Mouse (Mus musculus) midbrain, postnatal 0 days (tissue): ENCODE results near the gene Rac1. TPM values are rescaled to one million over a fixed set of nuclear protein-coding genes. Genes with fewer than 3 reads are reported as not detected.
A peak's percentile ranks its signal among the peaks of the same experiment; 100 is the strongest.
"Not testable (repeated sequence)": the region's sequence is repeated elsewhere in the genome, so short reads cannot be mapped to it uniquely, and the experiment has no call there.

Experiments used
- ATAC-seq: fragments of 200-750 bp; cut with Nextera tagmentation; 2 replicates; pipeline ENCODE4 v1.8.0; 2017; ENCODE audit warnings: moderate number of reproducible peaks, mild to moderate bottlenecking, moderate TSS enrichment, moderate library complexity; ENCODE audit not compliant: low FRiP score
- DNase-seq: peaks from one replicate; pipeline ENCODE4 v3.0.0-alpha.2; 2015; ENCODE audit warnings: low spot score
- H3K27ac ChIP-seq: fragments of 300-500 bp; sonication (generic); 2 replicates; pipeline ENCODE4 v1.5.1; 2014; ENCODE audit warnings: low read depth, mild to moderate bottlenecking, low read length, mixed read lengths
- H3K27me3 ChIP-seq: fragments of 300-500 bp; sonication (generic); 2 replicates; pipeline ENCODE4 v1.6.1; 2014; ENCODE audit warnings: low read length, control low read depth, mixed read lengths; ENCODE audit not compliant: insufficient read depth
- H3K36me3 ChIP-seq: fragments of 300-500 bp; sonication (generic); 2 replicates; pipeline ENCODE4 v1.6.1; 2014; ENCODE audit warnings: low read length, control low read depth, mixed read lengths; ENCODE audit not compliant: insufficient read depth
- H3K4me1 ChIP-seq: fragments of 300-500 bp; sonication (generic); 2 replicates; pipeline ENCODE4 v1.6.1; 2014; ENCODE audit warnings: mild to moderate bottlenecking, control low read depth, antibody characterized with exemption, low read length, mixed read lengths; ENCODE audit not compliant: insufficient read depth
- H3K4me2 ChIP-seq: fragments of 300-500 bp; sonication (generic); 2 replicates; pipeline ENCODE4 v1.6.1; 2014; ENCODE audit warnings: low read depth, mild to moderate bottlenecking, low read length, mixed read lengths; ENCODE audit not compliant: poor library complexity, severe bottlenecking
- H3K4me3 ChIP-seq: fragments of 300-500 bp; sonication (generic); 2 replicates; pipeline ENCODE4 v1.5.1; 2014; ENCODE audit warnings: low read depth, mild to moderate bottlenecking, low read length, moderate library complexity
- H3K9ac ChIP-seq: fragments of 300-500 bp; sonication (generic); replicated peaks from 2 replicates; pipeline ENCODE4 v1.6.1; 2014; ENCODE audit warnings: mild to moderate bottlenecking, low read length, moderate library complexity, mixed read lengths; ENCODE audit not compliant: poor library complexity, severe bottlenecking
- H3K9me3 ChIP-seq: fragments of 300-500 bp; sonication (generic); 2 replicates; pipeline ENCODE4 v1.6.1; 2016; ENCODE audit warnings: low read length, control low read depth
- CTCF ChIP-seq: IDR thresholded peaks from 2 replicates; pipeline ENCODE4 v1.5.1; 2016; ENCODE audit warnings: antibody characterized with exemption, mild to moderate bottlenecking
- WGBS: fragments of 180-500 bp; shearing (Covaris S2); extraction: QIAGEN DNeasy Blood & Tissue Kit; methylation state at CpG from one replicate; pipeline ENCODE4 v1.1.7; 2014; 5-methylcytosine and 5-hydroxymethylcytosine counted together
- polyA plus RNA-seq: library from polyadenylated mRNA; unstranded; fragments of >200 nt; fragmentation: Nextera tagmentation; extraction: Ambion mirVana; gene quantifications from 2 replicates; pipeline ENCODE4 v1.2.1, GENCODE M21; 2015
- total RNA-seq: library from RNA; depleted of rRNA; stranded (reverse); fragments of >200 nt; gene quantifications from 2 replicates; pipeline ENCODE4 v1.2.3, GENCODE M21; 2014; rRNA removed

Rac1 gene
- total RNA-seq: 194 and 199 TPM in 2 replicates
- 441 and 451 TPM in 2 replicates for polyA plus RNA-seq

- peak; percentile 96 for DNase-seq
- Histone ChIP-seq H3K4me2 (peak within 1 kb of the TSS; percentile 78), H3K4me1 (peaks cover 14% of the 10 kb centered on the region), H3K9ac (peak within 1 kb of the TSS; percentile 77), H3K4me3 (peak within 1 kb of the TSS; percentile 69), H3K9me3 (no peaks in the 10 kb centered on the region), H3K27me3 (no peaks in the 10 kb centered on the region), H3K27ac (peak within 1 kb of the TSS; percentile 86), H3K36me3 (no peaks in the 10 kb centered on the region)
- ATAC-seq: peak; percentile 95
- no peak for TF ChIP-seq CTCF
- WGBS: under 1% methylated on average over 72 of the region's 105 CpGs
Measured at GRCm38 (mm10) chr5:143527486-143528307, at the start of gene Rac1. Gene Rac1 (minus strand): TSS chr5:143528036.

GRCm38 (mm10) chr5:143574261-143575178, 46.7 kb upstream of the Rac1 start:
- no peak for DNase-seq
- no peaks in the 10 kb centered on the region for H3K9me3 ChIP-seq
- WGBS: 88% methylated on average over 19 of the region's 19 CpGs
- H3K4me2 ChIP-seq: no peak overlapping the region
- H3K4me1 ChIP-seq: no peaks in the 10 kb centered on the region
- no peaks in the 10 kb centered on the region for H3K36me3 ChIP-seq
- TF ChIP-seq CTCF: no peak
- no peaks in the 10 kb centered on the region for H3K27me3 ChIP-seq
- H3K27ac ChIP-seq: no peak overlapping the region
- H3K9ac ChIP-seq: no peak overlapping the region
- no peak overlapping the region for H3K4me3 ChIP-seq
- no peak for ATAC-seq

- Histone ChIP-seq H3K9ac (no peak overlapping the region), H3K36me3 (no peaks in the 10 kb centered on the region), H3K4me2 (no peak overlapping the region), H3K27ac (no peak overlapping the region), H3K4me1 (no peaks in the 10 kb centered on the region), H3K9me3 (no peaks in the 10 kb centered on the region), H3K27me3 (no peaks in the 10 kb centered on the region), H3K4me3 (no peak overlapping the region)
- DNase-seq (no peak), ATAC-seq (no peak)
- 92% methylated on average over 4 of the region's 4 CpGs for WGBS
- no peak for TF ChIP-seq CTCF
Measured at GRCm38 (mm10) chr5:143573067-143573466, 45.2 kb upstream of the Rac1 start.

DNA sequence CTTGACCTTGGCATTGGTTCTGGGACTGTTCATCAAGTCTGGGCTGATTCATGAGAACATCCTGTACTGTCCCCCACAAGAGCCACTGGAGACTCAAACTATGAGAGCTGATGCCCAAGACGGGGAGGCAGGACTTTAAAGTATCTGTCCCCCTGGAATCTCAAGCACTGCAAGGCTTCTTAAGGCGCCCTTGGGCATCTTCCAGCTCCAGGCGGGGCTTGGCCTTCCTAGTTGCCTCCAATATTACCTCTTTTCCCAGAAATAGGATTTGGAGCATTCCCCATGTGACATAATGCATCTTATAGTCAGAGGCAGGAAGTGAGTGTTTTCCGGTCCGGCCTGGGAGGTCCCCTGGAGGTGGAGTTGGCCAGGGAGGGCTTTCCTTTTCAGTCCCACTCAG, 44.4 kb upstream of the Rac1 start:
- WGBS: 77% methylated on average over 5 of the region's 5 CpGs
- H3K4me3 ChIP-seq: no peak overlapping the region
- no peak overlapping the region for H3K27ac ChIP-seq
- H3K9me3 ChIP-seq: no peaks in the 10 kb centered on the region
- ATAC-seq (no peak), DNase-seq (no peak)
- no peaks in the 10 kb centered on the region for H3K36me3 ChIP-seq
- no peak for TF ChIP-seq CTCF
- H3K9ac ChIP-seq: no peak overlapping the region
- H3K27me3 ChIP-seq: no peaks in the 10 kb centered on the region
- no peaks in the 10 kb centered on the region for H3K4me1 ChIP-seq
- H3K4me2 ChIP-seq: no peak overlapping the region

DNA sequence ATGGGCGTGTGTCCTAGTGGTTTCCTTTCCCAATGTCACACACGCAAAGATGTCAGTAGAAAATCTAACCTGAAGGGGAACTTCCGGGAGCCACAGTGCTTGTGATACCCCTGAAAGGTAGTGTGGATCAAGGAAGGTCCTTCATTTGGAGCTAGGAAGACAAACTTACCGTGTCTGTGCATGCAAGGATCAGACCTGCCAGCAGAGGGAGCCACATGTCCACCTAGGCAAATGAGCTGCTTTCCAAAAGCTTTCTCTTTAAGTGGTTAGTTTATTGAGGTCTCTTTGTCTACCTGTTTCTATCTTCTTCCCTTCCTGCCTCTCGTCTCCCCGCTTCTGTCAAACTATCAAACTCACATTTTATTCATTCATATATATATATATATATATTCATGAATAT, 40.0 kb upstream of the Rac1 start:
- TF ChIP-seq CTCF: peak; percentile 90
- Histone ChIP-seq H3K9ac (no peak overlapping the region), H3K36me3 (no peaks in the 10 kb centered on the region), H3K4me3 (no peak overlapping the region), H3K27me3 (no peaks in the 10 kb centered on the region), H3K4me2 (no peak overlapping the region), H3K9me3 (no peaks in the 10 kb centered on the region), H3K4me1 (no peaks in the 10 kb centered on the region), H3K27ac (no peak overlapping the region)
- DNase-seq (peak; percentile 77), ATAC-seq (no peak)
- WGBS: 21% methylated on average over 6 of the region's 6 CpGs

DNA sequence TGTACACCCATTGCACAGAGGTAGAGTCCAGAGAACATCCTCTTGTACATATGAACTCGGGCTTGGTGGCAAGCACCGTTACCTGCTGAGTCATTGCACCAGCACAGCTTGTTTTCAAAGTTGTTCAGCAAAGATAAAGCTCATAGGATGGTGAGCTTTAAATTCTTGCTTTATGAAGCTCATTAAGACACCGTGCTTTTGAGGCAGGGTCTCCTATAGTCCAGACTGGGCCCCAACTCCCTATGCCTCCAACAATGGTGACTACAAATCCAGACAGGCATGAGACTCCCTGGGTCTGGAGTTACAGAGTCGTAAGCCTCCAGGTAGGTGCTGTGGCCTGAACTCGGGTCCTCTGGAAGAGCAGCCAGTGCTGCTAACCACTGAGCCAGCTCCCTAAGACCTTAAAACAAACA, 39.4 kb upstream of the Rac1 start:
- Histone ChIP-seq H3K4me1 (no peaks in the 10 kb centered on the region), H3K9ac (no peak overlapping the region), H3K27me3 (no peaks in the 10 kb centered on the region), H3K9me3 (no peaks in the 10 kb centered on the region), H3K4me3 (no peak overlapping the region), H3K36me3 (no peaks in the 10 kb centered on the region), H3K4me2 (no peak overlapping the region), H3K27ac (no peak overlapping the region)
- no peak for ATAC-seq
- 91% methylated on average over 5 of the region's 5 CpGs for WGBS
- no peak for TF ChIP-seq CTCF
- DNase-seq: no peak

- not testable (repeated sequence) for H3K4me2 ChIP-seq, H3K4me3 ChIP-seq, H3K27me3 ChIP-seq, H3K27ac ChIP-seq, DNase-seq, H3K4me1 ChIP-seq, H3K9ac ChIP-seq, H3K36me3 ChIP-seq, H3K9me3 ChIP-seq, ATAC-seq
- 93% methylated on average over 6 of the region's 6 CpGs for WGBS
Measured at GRCm38 (mm10) chr5:143566804-143567203, 39.0 kb upstream of the Rac1 start.
